Comparison of ENCODE assay signal across 16 mouse cellular contexts in the genomic region with DNA sequence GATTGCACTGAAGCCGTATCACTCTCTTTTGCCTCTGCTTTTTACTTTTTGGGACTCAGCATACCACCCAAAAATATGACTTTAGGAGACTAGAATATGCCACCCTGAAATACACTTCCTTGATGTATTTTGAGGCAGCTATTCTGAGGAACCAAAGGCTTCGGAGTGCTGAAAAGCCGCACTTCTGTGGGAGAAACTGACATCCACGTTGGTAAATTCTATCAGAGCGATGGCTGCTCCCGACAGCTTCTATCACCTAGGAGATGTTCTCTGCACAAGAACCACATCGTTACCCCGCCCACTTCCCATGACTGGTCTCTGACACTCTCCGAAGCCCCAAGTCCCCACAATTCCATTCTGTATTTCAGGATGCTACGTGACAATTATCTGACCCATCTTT. TPM values are rescaled to one million over a fixed set of nuclear protein-coding genes. Genes with fewer than 3 reads are reported as not detected.
DNase-seq lines count a peak whose midpoint lies in the region; ATAC-seq lines count a peak whose summit lies in the region.
"Had no signal": no experiment of that assay in that cellular context is flagged by ENCODE, and none has a peak within 500 bp of the region (broad histone marks: within the 10 kb centered on the region; RNA-seq: fewer than 3 reads in every experiment).

No protein-coding gene starts in this region.

- H3K27ac ChIP-seq in hindbrain, embryonic 15.5 days (replicated peaks) = peak overlapping the region; percentile 26
- H3K27ac ChIP-seq in hindbrain, embryonic 11.5 days (ENCODE audit: low read depth, low read length) = no peak overlapping the region
- H3K27ac ChIP-seq: gastrocnemius, adult 2 months; heart, adult 2 months; liver, embryonic 15.5 days; stomach, postnatal 0 days had no signal

- H3K4me3 ChIP-seq in hindbrain, embryonic 15.5 days = no peak overlapping the region
- no peak overlapping the region for H3K4me3 ChIP-seq in hindbrain, embryonic 11.5 days (ENCODE audit: low read depth, low read length)
- H3K4me3 ChIP-seq: gastrocnemius, adult 2 months; heart, adult 2 months; liver, embryonic 15.5 days had no signal

- no peak overlapping the region for H3K4me2 ChIP-seq in hindbrain, embryonic 15.5 days
- H3K4me2 ChIP-seq in hindbrain, embryonic 11.5 days (replicated peaks; ENCODE audit: low read depth, low read length) = no peak overlapping the region
- H3K4me2 ChIP-seq: liver, embryonic 15.5 days had no signal

- ATAC-seq in cerebellum, adult (ENCODE audit: insufficient number of reproducible peaks, low FRiP score, low TSS enrichment) = no peak
- ATAC-seq in hindbrain, embryonic 15.5 days (ENCODE audit: low FRiP score, low read depth) = no peak
- no peak for ATAC-seq in hindbrain, embryonic 11.5 days (ENCODE audit: low FRiP score)
- ATAC-seq: inflammation-experienced regulatory T-cells, adult 6 months had no signal

- H3K9me3 ChIP-seq in hindbrain, embryonic 15.5 days = no peaks in the 10 kb centered on the region
- no peaks in the 10 kb centered on the region for H3K9me3 ChIP-seq in hindbrain, embryonic 11.5 days (ENCODE audit: control insufficient read depth, low read length)
- H3K9me3 ChIP-seq: liver, embryonic 15.5 days had no signal

- peaks cover 37% of the 10 kb centered on the region for H3K4me1 ChIP-seq in hindbrain, embryonic 15.5 days (replicated peaks)
- H3K4me1 ChIP-seq in hindbrain, embryonic 11.5 days (replicated peaks; ENCODE audit: control insufficient read depth, insufficient read depth, low read length) = peaks cover 9% of the 10 kb centered on the region
- H3K4me1 ChIP-seq: liver, embryonic 15.5 days had no signal

- peak; percentile 14 for DNase-seq in cerebellum, adult 11 months
- no peak for DNase-seq in hindbrain, embryonic 11.5 days (ENCODE audit: low spot score)
- DNase-seq in right cerebral cortex, adult 18-20 months = peak; percentile 75
- no peak for DNase-seq in right cerebral cortex, postnatal 14 days
- peak; percentile 55 to 56 for DNase-seq in left cerebral cortex, postnatal 36 days (ENCODE audit: low spot score in 2 of 2)
- no peak for DNase-seq in heart, postnatal 14 days
- DNase-seq: adrenal gland, postnatal 25 days; gastrocnemius, adult 2 months; heart, adult 2 months; heart, postnatal 10 days; lung, postnatal 10 days had no signal

- H3K9ac ChIP-seq in hindbrain, embryonic 15.5 days = no peak overlapping the region
- H3K9ac ChIP-seq in hindbrain, embryonic 11.5 days (ENCODE audit: low read depth, low read length) = no peak overlapping the region
- H3K9ac ChIP-seq: liver, embryonic 15.5 days had no signal

- H3K27me3 ChIP-seq in hindbrain, embryonic 15.5 days = no peaks in the 10 kb centered on the region
- H3K27me3 ChIP-seq in hindbrain, embryonic 11.5 days (ENCODE audit: control insufficient read depth, insufficient read depth, low read length) = no peaks in the 10 kb centered on the region
- H3K27me3 ChIP-seq: liver, embryonic 15.5 days had no signal

- intact Hi-C loops in left cerebral cortex, postnatal 36 days (cut with DNase I) = no loop called here
- intact Hi-C loops in heart, postnatal 14 days (cut with DNase I) = no loop called here

- 46% methylated on average over 10 of the region's 10 CpGs for WGBS in hindbrain, embryonic 15.5 days
- WGBS in hindbrain, embryonic 11.5 days = 64% methylated on average over 10 of the region's 10 CpGs

- no peaks in the 10 kb centered on the region for H3K36me3 ChIP-seq in hindbrain, embryonic 15.5 days
- H3K36me3 ChIP-seq in hindbrain, embryonic 11.5 days (ENCODE audit: control insufficient read depth, insufficient read depth, low read length) = no peaks in the 10 kb centered on the region
- H3K36me3 ChIP-seq: liver, embryonic 15.5 days had no signal

RNA-seq across cellular contexts. Expression of gene Coro2b, which starts 8.0 kb away (rescaled TPM):
- 39.1 and 48.3 TPM in 2 replicates for polyA plus RNA-seq in hindbrain, embryonic 15.5 days (2015; fragmentation: Nextera tagmentation; extraction: Ambion mirVana)
- polyA plus RNA-seq in hindbrain, embryonic 11.5 days (2014; fragmentation: Nextera tagmentation; extraction: Ambion mirVana) = 19.5 and 20.5 TPM in 2 replicates
- 100 to 1,000 TPM; 171 to 177 TPM for total RNA-seq in left cerebral cortex, postnatal 36 days (2021)
- total RNA-seq in heart, postnatal 14 days (2021) = 10 to 100 TPM; 15.7 to 16.5 TPM

Comparison
In these comparisons a context has a peak if more than half of its experiments do, and no peak if none do; other contexts are left out.
1. DNase-seq: peak in cerebellum, adult 11 months (single experiment), right cerebral cortex, adult 18-20 months (single experiment) and left cerebral cortex, postnatal 36 days (2 of 2); none in hindbrain, embryonic 11.5 days (single experiment), right cerebral cortex, postnatal 14 days (single experiment) and heart, postnatal 14 days (0 of 2).
2. RNA of gene Coro2b, which starts 8.0 kb away (total RNA-seq): 171 to 177 TPM in left cerebral cortex, postnatal 36 days; 15.7 to 16.5 TPM in heart, postnatal 14 days; every median in the first group is over 4 times any median in the second.